Mouse (Mus musculus) lung, adult 2 months (tissue): ENCODE measurements around the gene Tmem38a.

ENCODE experiments used
- CTCF ChIP-seq: fragments of 200-500 bp; IDR thresholded peaks from 2 replicates; pipeline ENCODE4 v1.5.1; 2011; ENCODE audit warnings: mild to moderate bottlenecking, low read length, control low read depth; ENCODE audit not compliant: insufficient read depth
- POLR2A ChIP-seq: fragments of 200-500 bp; IDR thresholded peaks from 2 replicates; pipeline ENCODE4 v1.6.1; 2011; ENCODE audit warnings: low read depth, mild to moderate bottlenecking, control low read depth, low read length, borderline replicate concordance; ENCODE audit errors: extremely low read depth

- TF ChIP-seq CTCF, result no peak
- no peak for TF ChIP-seq POLR2A
Observed at GRCm38 (mm10) chr8:72548644-72549313, 23.1 kb upstream of the Tmem38a start.
